Mouse (Mus musculus): ENCODE measurements around the gene Gm17660. TPM values are rescaled to one million over a fixed set of nuclear protein-coding genes. Genes with fewer than 3 reads are reported as not detected.
"Not testable (repeated sequence)": the region's sequence is repeated elsewhere in the genome, so short reads cannot be mapped to it uniquely, and the experiment has no call there.

Gene Gm17660
- polyA plus RNA-seq, 1 experiment from 2014 or later = 0.44 TPM

GRCm38 (mm10) chr5:104035824-104036223 is 41.6 kb downstream of the Gm17660 start:
- Histone ChIP-seq H3K9ac (ENCODE audit: low read length) (no peak overlapping the region), H3K9me3 (replicated peaks; ENCODE audit: control insufficient read depth, low read length) (no peaks in the 10 kb centered on the region), H3K4me1 (ENCODE audit: control insufficient read depth, insufficient read depth, low read length) (no peaks in the 10 kb centered on the region), H3K27ac (ENCODE audit: low read depth, low read length) (no peak overlapping the region), H3K27me3 (replicated peaks; ENCODE audit: control insufficient read depth, insufficient read depth, low read length) (no peaks in the 10 kb centered on the region), H3K4me2 (ENCODE audit: low read length) (no peak overlapping the region), H3K4me3 (ENCODE audit: low read depth, low read length) (no peak overlapping the region), H3K36me3 (ENCODE audit: control insufficient read depth, insufficient read depth, low read length) (no peaks in the 10 kb centered on the region)
- WGBS = 69% methylated on average over 1 of the region's 1 CpGs
- ATAC-seq = no peak
- DNase-seq (ENCODE audit: low spot score) = no peak

- Histone ChIP-seq H3K4me2 (ENCODE audit: low read length) (no peak overlapping the region), H3K4me3 (ENCODE audit: low read depth, low read length) (no peak overlapping the region), H3K36me3 (ENCODE audit: control insufficient read depth, insufficient read depth, low read length) (no peaks in the 10 kb centered on the region), H3K27me3 (replicated peaks; ENCODE audit: control insufficient read depth, insufficient read depth, low read length) (no peaks in the 10 kb centered on the region), H3K27ac (ENCODE audit: low read depth, low read length) (no peak overlapping the region), H3K9me3 (replicated peaks; ENCODE audit: control insufficient read depth, low read length) (no peaks in the 10 kb centered on the region), H3K4me1 (ENCODE audit: control insufficient read depth, insufficient read depth, low read length) (no peaks in the 10 kb centered on the region), H3K9ac (ENCODE audit: low read length) (no peak overlapping the region)
- ATAC-seq (no peak), DNase-seq (ENCODE audit: low spot score) (no peak)
Observed at GRCm38 (mm10) chr5:104035066-104035465, 42.3 kb downstream of the Gm17660 start.

GRCm38 (mm10) chr5:104032434-104033097 is 44.8 kb downstream of the Gm17660 start:
- no peaks in the 10 kb centered on the region for H3K4me1 ChIP-seq (ENCODE audit: control insufficient read depth, insufficient read depth, low read length)
- no peak overlapping the region for H3K27ac ChIP-seq (ENCODE audit: low read depth, low read length)
- no peaks in the 10 kb centered on the region for H3K36me3 ChIP-seq (ENCODE audit: control insufficient read depth, insufficient read depth, low read length)
- no peak overlapping the region for H3K4me2 ChIP-seq (ENCODE audit: low read length)
- H3K9ac ChIP-seq (ENCODE audit: low read length) = no peak overlapping the region
- ATAC-seq (no peak), DNase-seq (ENCODE audit: low spot score) (no peak)
- H3K9me3 ChIP-seq (replicated peaks; ENCODE audit: control insufficient read depth, low read length) = no peaks in the 10 kb centered on the region
- no peaks in the 10 kb centered on the region for H3K27me3 ChIP-seq (replicated peaks; ENCODE audit: control insufficient read depth, insufficient read depth, low read length)
- H3K4me3 ChIP-seq (ENCODE audit: low read depth, low read length) = no peak overlapping the region
- 82% methylated on average over 2 of the region's 2 CpGs for WGBS

GRCm38 (mm10) chr5:104025245-104025854 is 52.1 kb downstream of the Gm17660 start:
- Histone ChIP-seq H3K36me3 (ENCODE audit: control insufficient read depth, insufficient read depth, low read length) (no peaks in the 10 kb centered on the region), H3K4me2 (ENCODE audit: low read length) (no peak overlapping the region), H3K9me3 (replicated peaks; ENCODE audit: control insufficient read depth, low read length) (no peaks in the 10 kb centered on the region), H3K9ac (ENCODE audit: low read length) (no peak overlapping the region), H3K27ac (ENCODE audit: low read depth, low read length) (no peak overlapping the region), H3K4me1 (ENCODE audit: control insufficient read depth, insufficient read depth, low read length) (no peaks in the 10 kb centered on the region), H3K27me3 (replicated peaks; ENCODE audit: control insufficient read depth, insufficient read depth, low read length) (no peaks in the 10 kb centered on the region), H3K4me3 (ENCODE audit: low read depth, low read length) (no peak overlapping the region)
- ATAC-seq (no peak), DNase-seq (ENCODE audit: low spot score) (no peak)
- WGBS = 45% methylated on average over 17 of the region's 17 CpGs

- no peak overlapping the region for H3K9ac ChIP-seq (ENCODE audit: low read length)
- H3K9me3 ChIP-seq (replicated peaks; ENCODE audit: control insufficient read depth, low read length) = no peaks in the 10 kb centered on the region
- no peak overlapping the region for H3K4me2 ChIP-seq (ENCODE audit: low read length)
- ATAC-seq = no peak
- H3K27ac ChIP-seq (ENCODE audit: low read depth, low read length) = no peak overlapping the region
- H3K4me3 ChIP-seq (ENCODE audit: low read depth, low read length) = no peak overlapping the region
- no peaks in the 10 kb centered on the region for H3K36me3 ChIP-seq (ENCODE audit: control insufficient read depth, insufficient read depth, low read length)
- no peak for DNase-seq (ENCODE audit: low spot score)
- 77% methylated on average over 11 of the region's 11 CpGs for WGBS
- no peaks in the 10 kb centered on the region for H3K4me1 ChIP-seq (ENCODE audit: control insufficient read depth, insufficient read depth, low read length)
- no peaks in the 10 kb centered on the region for H3K27me3 ChIP-seq (replicated peaks; ENCODE audit: control insufficient read depth, insufficient read depth, low read length)
Observed at GRCm38 (mm10) chr5:104024762-104025161, 52.6 kb downstream of the Gm17660 start.

- not testable (repeated sequence) for H3K4me3 ChIP-seq (ENCODE audit: low read depth, low read length); H3K9me3 ChIP-seq (replicated peaks; ENCODE audit: control insufficient read depth, low read length); H3K4me2 ChIP-seq (ENCODE audit: low read length); DNase-seq (ENCODE audit: low spot score); H3K9ac ChIP-seq (ENCODE audit: low read length); H3K27ac ChIP-seq (ENCODE audit: low read depth, low read length); H3K4me1 ChIP-seq (ENCODE audit: control insufficient read depth, insufficient read depth, low read length); H3K36me3 ChIP-seq (ENCODE audit: control insufficient read depth, insufficient read depth, low read length); ATAC-seq; H3K27me3 ChIP-seq (replicated peaks; ENCODE audit: control insufficient read depth, insufficient read depth, low read length)
- 87% methylated on average over 5 of the region's 5 CpGs for WGBS
Observed at GRCm38 (mm10) chr5:104024193-104024592, 53.2 kb downstream of the Gm17660 start.

GRCm38 (mm10) chr5:104023289-104024020 is 54.0 kb downstream of the Gm17660 start:
- no peaks in the 10 kb centered on the region for H3K27me3 ChIP-seq (replicated peaks; ENCODE audit: control insufficient read depth, insufficient read depth, low read length)
- H3K36me3 ChIP-seq (ENCODE audit: control insufficient read depth, insufficient read depth, low read length) = no peaks in the 10 kb centered on the region
- H3K4me2 ChIP-seq (ENCODE audit: low read length) = no peak overlapping the region
- no peak for DNase-seq (ENCODE audit: low spot score)
- no peak overlapping the region for H3K9ac ChIP-seq (ENCODE audit: low read length)
- no peak for ATAC-seq
- no peaks in the 10 kb centered on the region for H3K4me1 ChIP-seq (ENCODE audit: control insufficient read depth, insufficient read depth, low read length)
- no peak overlapping the region for H3K4me3 ChIP-seq (ENCODE audit: low read depth, low read length)
- H3K9me3 ChIP-seq (replicated peaks; ENCODE audit: control insufficient read depth, low read length) = no peaks in the 10 kb centered on the region
- WGBS = 76% methylated on average over 8 of the region's 8 CpGs
- H3K27ac ChIP-seq (ENCODE audit: low read depth, low read length) = no peak overlapping the region

- H3K4me2 ChIP-seq (ENCODE audit: low read length) = peak overlapping the region; percentile 58
- DNase-seq (ENCODE audit: low spot score) (no peak), ATAC-seq (no peak)
- no peaks in the 10 kb centered on the region for H3K9me3 ChIP-seq (replicated peaks; ENCODE audit: control insufficient read depth, low read length)
- H3K27ac ChIP-seq (ENCODE audit: low read depth, low read length) = no peak overlapping the region
- no peak overlapping the region for H3K4me3 ChIP-seq (ENCODE audit: low read depth, low read length)
- WGBS = 39% methylated on average over 5 of the region's 5 CpGs
- H3K9ac ChIP-seq (ENCODE audit: low read length) = no peak overlapping the region
- no peaks in the 10 kb centered on the region for H3K27me3 ChIP-seq (replicated peaks; ENCODE audit: control insufficient read depth, insufficient read depth, low read length)
- H3K4me1 ChIP-seq (ENCODE audit: control insufficient read depth, insufficient read depth, low read length) = no peaks in the 10 kb centered on the region
- H3K36me3 ChIP-seq (ENCODE audit: control insufficient read depth, insufficient read depth, low read length) = no peaks in the 10 kb centered on the region
Observed at GRCm38 (mm10) chr5:104022558-104022957, 54.9 kb downstream of the Gm17660 start.
